Mouse (Mus musculus): ENCODE results near the gene Nuak1. TPM values are rescaled to one million over a fixed set of nuclear protein-coding genes. Genes with fewer than 3 reads are reported as not detected.

The Nuak1 gene
- polyA plus RNA-seq, 1 experiment from 2014 or later = 0.70 TPM

GRCm38 (mm10) chr10:84395885-84396659 lies 44.3 kb downstream of the Nuak1 start:
- Histone ChIP-seq H3K9me3 (ENCODE audit: control insufficient read depth, low read length) (no peaks in the 10 kb centered on the region), H3K27me3 (replicated peaks; ENCODE audit: control insufficient read depth, insufficient read depth, low read length) (no peaks in the 10 kb centered on the region), H3K36me3 (ENCODE audit: control insufficient read depth, insufficient read depth, low read length) (no peaks in the 10 kb centered on the region), H3K4me3 (ENCODE audit: low read depth, low read length) (no peak overlapping the region), H3K9ac (ENCODE audit: low read depth, low read length) (no peak overlapping the region), H3K4me2 (no peak overlapping the region), H3K4me1 (replicated peaks; ENCODE audit: control insufficient read depth, insufficient read depth, low read length) (peaks cover 9% of the 10 kb centered on the region; the same call in 1 of the 2 replicates), H3K27ac (ENCODE audit: low read depth, low read length) (no peak overlapping the region)
- WGBS = 76% methylated on average over 8 of the region's 8 CpGs
- ATAC-seq (replicated peaks; ENCODE audit: low FRiP score) (no peak), DNase-seq (ENCODE audit: low spot score) (no peak)

- WGBS = 51% methylated on average over 5 of the region's 5 CpGs
- Histone ChIP-seq H3K27me3 (replicated peaks; ENCODE audit: control insufficient read depth, insufficient read depth, low read length) (no peaks in the 10 kb centered on the region; the same call in 1 of the 2 replicates), H3K4me1 (replicated peaks; ENCODE audit: control insufficient read depth, insufficient read depth, low read length) (peaks cover 9% of the 10 kb centered on the region; the same call in 1 of the 2 replicates), H3K36me3 (ENCODE audit: control insufficient read depth, insufficient read depth, low read length) (no peaks in the 10 kb centered on the region), H3K27ac (ENCODE audit: low read depth, low read length) (no peak overlapping the region), H3K4me3 (ENCODE audit: low read depth, low read length) (no peak overlapping the region), H3K9me3 (ENCODE audit: control insufficient read depth, low read length) (no peaks in the 10 kb centered on the region), H3K9ac (ENCODE audit: low read depth, low read length) (no peak overlapping the region), H3K4me2 (no peak overlapping the region)
- no peak for DNase-seq (ENCODE audit: low spot score)
- no peak for ATAC-seq (replicated peaks; ENCODE audit: low FRiP score)
Measured at GRCm38 (mm10) chr10:84395259-84395658, 45.1 kb downstream of the Nuak1 start.

GRCm38 (mm10) chr10:84393881-84394280 lies 46.5 kb downstream of the Nuak1 start:
- H3K9ac ChIP-seq (ENCODE audit: low read depth, low read length) = no peak overlapping the region
- WGBS = 72% methylated on average over 12 of the region's 12 CpGs
- DNase-seq (ENCODE audit: low spot score) (no peak), ATAC-seq (replicated peaks; ENCODE audit: low FRiP score) (no peak)
- no peaks in the 10 kb centered on the region; the same call in 1 of the 2 replicates for H3K27me3 ChIP-seq (replicated peaks; ENCODE audit: control insufficient read depth, insufficient read depth, low read length)
- no peaks in the 10 kb centered on the region for H3K9me3 ChIP-seq (ENCODE audit: control insufficient read depth, low read length)
- H3K4me1 ChIP-seq (replicated peaks; ENCODE audit: control insufficient read depth, insufficient read depth, low read length) = peaks cover 10% of the 10 kb centered on the region
- no peak overlapping the region for H3K4me3 ChIP-seq (ENCODE audit: low read depth, low read length)
- H3K4me2 ChIP-seq = no peak overlapping the region
- no peak overlapping the region for H3K27ac ChIP-seq (ENCODE audit: low read depth, low read length)
- no peaks in the 10 kb centered on the region for H3K36me3 ChIP-seq (ENCODE audit: control insufficient read depth, insufficient read depth, low read length)

GRCm38 (mm10) chr10:84393405-84393804 lies 47.0 kb downstream of the Nuak1 start:
- Histone ChIP-seq H3K9me3 (ENCODE audit: control insufficient read depth, low read length) (no peaks in the 10 kb centered on the region), H3K4me1 (replicated peaks; ENCODE audit: control insufficient read depth, insufficient read depth, low read length) (peaks cover 15% of the 10 kb centered on the region), H3K9ac (ENCODE audit: low read depth, low read length) (no peak overlapping the region), H3K36me3 (ENCODE audit: control insufficient read depth, insufficient read depth, low read length) (no peaks in the 10 kb centered on the region), H3K27me3 (replicated peaks; ENCODE audit: control insufficient read depth, insufficient read depth, low read length) (no peaks in the 10 kb centered on the region; the same call in 1 of the 2 replicates), H3K4me2 (no peak overlapping the region), H3K4me3 (ENCODE audit: low read depth, low read length) (no peak overlapping the region), H3K27ac (ENCODE audit: low read depth, low read length) (no peak overlapping the region)
- DNase-seq (ENCODE audit: low spot score) = no peak
- WGBS = 64% methylated on average over 9 of the region's 9 CpGs
- no peak for ATAC-seq (replicated peaks; ENCODE audit: low FRiP score)

- no peak for ATAC-seq (replicated peaks; ENCODE audit: low FRiP score)
- H3K4me3 ChIP-seq (ENCODE audit: low read depth, low read length) = no peak overlapping the region
- H3K4me2 ChIP-seq = no peak overlapping the region
- H3K27ac ChIP-seq (ENCODE audit: low read depth, low read length) = peak overlapping the region; percentile 17; the same call in 1 of the 2 replicates
- H3K9me3 ChIP-seq (ENCODE audit: control insufficient read depth, low read length) = no peaks in the 10 kb centered on the region
- H3K9ac ChIP-seq (ENCODE audit: low read depth, low read length) = no peak overlapping the region
- WGBS = 75% methylated on average over 3 of the region's 3 CpGs
- DNase-seq (ENCODE audit: low spot score) = no peak
- no peaks in the 10 kb centered on the region; the same call in 1 of the 2 replicates for H3K27me3 ChIP-seq (replicated peaks; ENCODE audit: control insufficient read depth, insufficient read depth, low read length)
- H3K4me1 ChIP-seq (replicated peaks; ENCODE audit: control insufficient read depth, insufficient read depth, low read length) = peaks cover 22% of the 10 kb centered on the region
- no peaks in the 10 kb centered on the region for H3K36me3 ChIP-seq (ENCODE audit: control insufficient read depth, insufficient read depth, low read length)
Measured at GRCm38 (mm10) chr10:84392723-84393081, 47.7 kb downstream of the Nuak1 start.

GRCm38 (mm10) chr10:84392027-84392722 lies 48.2 kb downstream of the Nuak1 start:
- DNase-seq (ENCODE audit: low spot score) = no peak
- Histone ChIP-seq H3K4me2 (no peak overlapping the region), H3K4me3 (ENCODE audit: low read depth, low read length) (no peak overlapping the region), H3K27me3 (replicated peaks; ENCODE audit: control insufficient read depth, insufficient read depth, low read length) (no peaks in the 10 kb centered on the region; the same call in 1 of the 2 replicates), H3K4me1 (replicated peaks; ENCODE audit: control insufficient read depth, insufficient read depth, low read length) (peaks cover 27% of the 10 kb centered on the region), H3K36me3 (ENCODE audit: control insufficient read depth, insufficient read depth, low read length) (no peaks in the 10 kb centered on the region), H3K9me3 (ENCODE audit: control insufficient read depth, low read length) (no peaks in the 10 kb centered on the region), H3K27ac (ENCODE audit: low read depth, low read length) (0 out of 2 replicates have a peak overlapping the region, but pooled peaks have one; percentile 17), H3K9ac (ENCODE audit: low read depth, low read length) (no peak overlapping the region)
- WGBS = 29% methylated on average over 14 of the region's 14 CpGs
- ATAC-seq (replicated peaks; ENCODE audit: low FRiP score) = no peak

- DNase-seq (ENCODE audit: low spot score) = no peak
- Histone ChIP-seq H3K4me1 (replicated peaks; ENCODE audit: control insufficient read depth, insufficient read depth, low read length) (peaks cover 26% of the 10 kb centered on the region), H3K9ac (ENCODE audit: low read depth, low read length) (no peak overlapping the region), H3K4me3 (ENCODE audit: low read depth, low read length) (no peak overlapping the region), H3K27me3 (replicated peaks; ENCODE audit: control insufficient read depth, insufficient read depth, low read length) (no peaks in the 10 kb centered on the region; the same call in 1 of the 2 replicates), H3K9me3 (ENCODE audit: control insufficient read depth, low read length) (no peaks in the 10 kb centered on the region), H3K27ac (ENCODE audit: low read depth, low read length) (no peak overlapping the region), H3K4me2 (no peak overlapping the region), H3K36me3 (ENCODE audit: control insufficient read depth, insufficient read depth, low read length) (no peaks in the 10 kb centered on the region)
- no peak for ATAC-seq (replicated peaks; ENCODE audit: low FRiP score)
- WGBS = 68% methylated on average over 5 of the region's 5 CpGs
Measured at GRCm38 (mm10) chr10:84389707-84390106, 50.7 kb downstream of the Nuak1 start.

GRCm38 (mm10) chr10:84388357-84389141 lies 51.8 kb downstream of the Nuak1 start:
- 26% methylated on average over 22 of the region's 22 CpGs for WGBS
- Histone ChIP-seq H3K36me3 (ENCODE audit: control insufficient read depth, insufficient read depth, low read length) (no peaks in the 10 kb centered on the region), H3K27ac (ENCODE audit: low read depth, low read length) (no peak overlapping the region), H3K4me1 (replicated peaks; ENCODE audit: control insufficient read depth, insufficient read depth, low read length) (peaks cover 27% of the 10 kb centered on the region), H3K9ac (ENCODE audit: low read depth, low read length) (no peak overlapping the region), H3K27me3 (replicated peaks; ENCODE audit: control insufficient read depth, insufficient read depth, low read length) (no peaks in the 10 kb centered on the region; the same call in 1 of the 2 replicates), H3K4me2 (peak overlapping the region; percentile 24; the same call in 1 of the 2 replicates), H3K9me3 (ENCODE audit: control insufficient read depth, low read length) (no peaks in the 10 kb centered on the region), H3K4me3 (ENCODE audit: low read depth, low read length) (no peak overlapping the region)
- ATAC-seq (replicated peaks; ENCODE audit: low FRiP score) = no peak; the same call in 1 of the 2 replicates
- DNase-seq (ENCODE audit: low spot score) = no peak

Data from liver, embryonic 11.5 days (tissue).